Mouse (Mus musculus) inflammation-experienced regulatory T-cells, adult 6 months (primary cell): Measurements from ENCODE around the gene Gm11127. TPM values are rescaled to one million over a fixed set of nuclear protein-coding genes. Genes with fewer than 3 reads are reported as not detected.
A peak's percentile ranks its signal among the peaks of the same experiment; 100 is the strongest.
"Not testable (repeated sequence)": the region's sequence is repeated elsewhere in the genome, so short reads cannot be mapped to it uniquely, and the experiment has no call there.

Source experiments
- ATAC-seq: one replicate; pipeline ENCODE4 v1.8.0; 2017
- polyA plus RNA-seq, 3 experiments: library from polyadenylated mRNA; unstranded; fragments of 100-300 nt; shearing (Covaris generic); gene quantifications; one replicate each; pipeline ENCODE4 v1.2.1; 2017

Gene Gm11127
- under 1 TPM in 1 of 3 experiments, not detected in 2; 0.30 TPM for polyA plus RNA-seq

DNA sequence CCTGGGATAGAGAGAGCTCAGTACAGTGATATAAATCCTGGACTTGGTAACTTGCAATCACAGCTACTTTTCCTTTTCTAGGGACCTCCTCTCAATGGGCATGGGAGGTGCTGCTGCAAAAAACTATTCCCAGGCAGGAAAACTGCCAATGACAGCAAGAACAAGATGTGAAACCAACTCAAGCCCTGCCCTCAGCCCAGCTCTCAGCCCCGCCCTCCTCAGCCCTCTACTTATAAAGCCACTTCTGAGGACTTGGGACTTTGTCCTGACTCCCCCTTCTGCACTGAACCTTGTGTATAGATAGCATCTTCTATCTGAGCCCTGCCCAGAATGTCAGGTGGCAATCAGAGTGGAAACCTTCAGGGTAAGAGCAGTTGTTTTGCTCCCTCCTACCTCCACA lies at the start of gene Gm11127:
Gm11127 (minus strand) TSS at position 10 of the 400 bp plus-strand sequence.
- ATAC-seq, result not testable (repeated sequence)

GRCm38 (mm10) chr17:36102091-36102490 lies 43.9 kb upstream of the Gm11127 start:
- ATAC-seq, result not testable (repeated sequence)

- not testable (repeated sequence) for ATAC-seq
Measured at GRCm38 (mm10) chr17:36099603-36100002, 41.4 kb upstream of the Gm11127 start.

DNA sequence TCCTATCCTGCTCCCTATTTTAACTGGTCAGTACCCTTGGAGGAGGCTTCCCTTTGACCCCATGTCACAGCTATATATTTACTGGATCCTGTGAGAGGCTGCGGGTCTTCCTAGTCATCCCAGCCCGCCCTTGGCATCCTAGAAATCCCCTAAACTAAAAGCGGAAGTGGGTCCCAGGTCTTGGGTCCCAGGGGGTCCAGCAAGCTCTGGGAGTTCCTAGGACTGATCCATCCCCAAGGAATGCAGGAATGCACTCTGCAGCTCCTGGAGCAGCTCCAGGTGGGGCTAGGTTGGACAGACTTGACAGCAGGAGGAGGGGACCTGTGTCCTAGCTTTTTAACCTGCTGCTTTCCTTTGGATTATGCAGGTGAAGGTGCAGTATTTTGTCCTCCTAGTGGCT lies 35.8 kb upstream of the Gm11127 start:
- no peak for ATAC-seq

DNA sequence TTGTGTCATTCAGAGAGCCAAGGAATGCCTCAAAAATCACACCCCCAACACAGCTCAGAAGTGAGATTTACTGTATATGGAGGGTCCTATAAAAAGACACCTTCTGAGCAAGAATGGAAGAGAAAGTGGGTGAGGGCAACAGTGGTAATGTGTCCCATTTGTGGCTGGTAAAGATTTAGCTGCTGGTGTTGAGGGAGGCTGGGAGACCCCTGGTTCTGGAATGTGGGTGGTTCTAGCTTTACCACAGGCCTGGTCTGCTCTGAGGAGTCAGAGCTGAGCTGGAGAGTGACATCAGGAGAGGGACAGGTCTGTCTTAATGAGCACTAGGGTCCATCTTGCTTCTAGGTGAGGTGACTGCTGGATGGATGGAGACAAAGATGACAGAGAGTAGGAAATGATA lies 34.3 kb upstream of the Gm11127 start:
- ATAC-seq, result not testable (repeated sequence)

DNA sequence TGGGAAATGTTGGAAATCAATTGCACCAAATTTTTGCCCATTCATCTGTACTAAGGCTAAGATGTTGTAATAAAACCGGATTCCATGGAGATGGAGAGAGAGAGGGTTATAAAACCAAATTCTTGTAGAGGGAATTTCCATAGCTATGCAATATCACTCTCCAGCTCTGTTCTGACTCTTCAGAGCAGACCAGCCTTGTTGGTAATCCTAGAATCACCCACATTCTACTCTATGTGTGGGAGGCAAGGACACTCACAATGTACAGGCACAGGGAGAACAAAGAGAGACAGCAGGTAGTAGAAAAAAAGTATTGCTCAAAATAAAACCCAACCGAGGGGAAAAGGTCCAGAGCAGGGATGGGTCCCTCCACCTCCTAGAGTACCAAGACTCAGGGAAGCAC lies 33.8 kb upstream of the Gm11127 start:
- not testable (repeated sequence) for ATAC-seq

GRCm38 (mm10) chr17:36085976-36086375 lies 27.8 kb upstream of the Gm11127 start:
- not testable (repeated sequence) for ATAC-seq

DNA sequence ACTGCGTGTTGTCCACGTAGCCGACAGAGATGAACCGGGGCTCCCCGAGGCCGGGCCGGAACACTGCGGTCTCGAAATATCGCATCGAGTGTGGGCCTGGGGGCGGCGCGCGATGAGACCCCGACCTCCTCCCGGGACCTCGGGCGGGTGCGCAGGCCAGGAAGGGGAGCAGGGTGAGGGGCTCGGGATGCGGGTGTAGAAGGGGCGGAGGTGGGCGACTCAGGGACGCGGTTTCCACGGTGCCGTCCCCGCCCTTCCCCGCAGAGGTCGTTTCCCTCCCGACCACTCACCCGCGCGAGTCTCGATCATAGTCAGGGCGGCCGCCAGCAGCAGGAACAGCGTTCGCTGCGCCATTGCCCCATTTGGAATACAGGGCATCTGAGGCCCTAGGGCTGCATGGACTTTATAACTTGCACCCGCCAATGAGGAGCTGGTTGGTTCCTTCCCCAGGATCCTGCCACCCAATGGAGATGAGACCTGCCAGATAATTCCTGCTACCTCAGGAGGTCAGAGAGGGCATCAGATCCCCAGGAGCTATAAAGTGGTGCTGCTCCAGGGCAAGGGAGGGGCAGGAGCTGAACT lies 25.8 kb upstream of the Gm11127 start:
- ATAC-seq, result peak; percentile 59

DNA sequence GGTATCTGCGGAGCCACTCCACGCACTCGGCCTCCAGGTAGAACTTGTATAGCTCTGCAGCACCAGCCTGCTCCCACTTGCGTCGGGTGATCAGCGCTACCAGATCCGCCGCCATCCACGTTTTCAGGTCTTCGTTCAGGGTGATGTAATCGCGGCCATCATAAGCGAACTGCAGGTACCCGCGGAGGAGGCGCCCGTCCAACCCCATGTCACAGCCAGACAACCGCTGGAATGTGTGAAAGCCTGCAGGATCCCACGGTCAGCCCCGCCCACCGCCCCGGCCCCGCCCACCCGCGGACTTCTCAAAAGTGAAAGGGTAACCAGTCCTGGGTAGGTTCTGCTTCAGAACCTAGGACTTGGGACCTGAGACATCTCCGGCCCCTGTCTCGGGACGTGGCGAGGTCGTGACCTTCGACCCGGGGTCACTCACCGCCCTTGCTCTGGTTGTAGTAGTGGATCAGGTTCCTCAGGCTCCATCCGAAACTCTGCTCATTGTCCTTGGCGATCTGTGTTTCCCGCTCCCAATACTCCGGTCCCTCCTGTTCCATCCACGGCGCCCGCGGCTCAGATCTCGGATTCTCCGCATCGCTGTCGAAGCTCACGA lies 25.2 kb upstream of the Gm11127 start:
- peak; percentile 59 for ATAC-seq

DNA sequence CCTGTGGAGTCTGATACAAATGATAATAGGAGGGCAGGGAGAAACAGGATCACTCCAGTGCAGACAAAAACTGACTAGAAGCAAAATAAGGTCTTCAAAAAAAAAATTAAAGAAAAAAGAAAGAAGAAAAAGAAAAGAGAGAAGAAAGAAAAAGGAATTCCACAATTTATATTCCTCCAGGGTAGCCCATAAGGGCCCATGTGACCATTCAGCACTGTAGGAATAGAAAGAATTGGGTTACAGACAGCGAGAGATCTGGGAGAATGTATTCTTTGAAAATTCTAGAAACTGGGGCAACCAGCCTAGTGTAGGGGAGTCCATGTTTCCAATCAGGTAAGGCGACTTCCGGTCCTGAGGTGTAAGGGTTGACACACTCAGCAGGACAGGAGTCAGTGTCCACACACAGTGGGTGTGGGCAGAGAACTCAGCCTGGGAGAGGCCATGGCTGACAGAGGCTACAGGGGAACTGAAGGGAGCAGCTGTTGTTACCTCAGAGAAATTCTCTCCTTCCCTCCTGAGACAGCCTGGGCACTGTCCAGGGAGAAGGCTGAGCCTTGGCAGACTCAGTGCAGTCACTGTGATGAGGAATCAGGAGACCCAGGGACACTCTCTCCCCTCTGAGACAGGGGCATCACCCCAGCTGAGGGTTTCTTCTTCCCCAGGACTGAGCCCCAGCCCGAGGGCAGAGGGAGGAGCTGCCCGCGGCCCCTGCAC lies 24.5 kb upstream of the Gm11127 start:
- ATAC-seq, result peak; percentile 7

- ATAC-seq, result not testable (repeated sequence)
Measured at GRCm38 (mm10) chr17:36081901-36082300, 23.7 kb upstream of the Gm11127 start.

- ATAC-seq, result peak; percentile 94
Measured at GRCm38 (mm10) chr17:36060829-36061228, 2.7 kb upstream of the Gm11127 start.

GRCm38 (mm10) chr17:36057927-36058326 lies 244 bp downstream of the Gm11127 start:
- not testable (repeated sequence) for ATAC-seq

DNA sequence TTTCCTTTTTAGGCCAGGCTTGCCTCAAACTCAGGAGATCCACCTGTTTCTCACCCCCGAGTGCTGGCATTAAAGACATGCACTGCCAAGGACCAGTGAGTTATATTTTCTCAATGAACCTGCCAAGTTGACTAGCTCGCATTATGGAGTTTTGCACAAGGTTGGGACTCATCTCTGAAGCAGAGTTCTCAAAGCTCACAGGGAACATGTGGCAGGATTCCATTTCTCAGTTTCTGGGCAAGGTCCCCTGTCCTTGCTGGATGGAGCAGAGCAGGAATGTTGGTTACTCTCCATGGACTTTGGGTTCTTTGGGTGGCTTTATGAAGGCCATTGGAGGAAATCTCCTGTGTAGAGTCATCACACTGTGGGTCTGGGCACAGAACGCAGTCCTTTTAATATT lies 14.9 kb downstream of the Gm11127 start:
- ATAC-seq, result no peak

GRCm38 (mm10) chr17:36042610-36043169 lies 15.5 kb downstream of the Gm11127 start, which contains the start of the genes H2-T22 and Gm6034:
Gene H2-T22, minus strand, starts transcription at chr17:36042747.
Gene Gm6034, plus strand, starts transcription at chr17:36042961.
- ATAC-seq, result peak; percentile 95

DNA sequence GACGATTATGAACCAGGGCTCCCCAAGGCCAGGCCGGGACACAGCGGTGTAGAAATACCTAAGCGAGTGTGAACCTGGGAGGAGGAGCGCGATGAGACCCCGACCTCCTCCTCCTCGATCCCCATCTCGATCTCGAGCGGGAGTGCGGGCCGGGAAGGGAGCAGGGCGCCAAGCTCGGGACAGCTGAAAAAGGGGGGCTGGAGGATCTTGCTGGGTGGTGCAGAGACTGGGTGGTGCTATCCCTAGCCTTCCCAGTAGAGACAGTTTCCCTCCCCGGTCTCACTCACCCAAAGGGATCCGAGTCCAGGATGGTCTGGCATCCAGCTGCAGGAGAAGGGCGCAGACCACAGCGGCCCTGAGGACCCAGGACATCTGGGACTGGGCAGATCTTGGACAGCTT lies 16.1 kb downstream of the Gm11127 start:
- ATAC-seq, result not testable (repeated sequence)

- ATAC-seq, result not testable (repeated sequence)
Measured at GRCm38 (mm10) chr17:36040604-36041003, 17.6 kb downstream of the Gm11127 start.

DNA sequence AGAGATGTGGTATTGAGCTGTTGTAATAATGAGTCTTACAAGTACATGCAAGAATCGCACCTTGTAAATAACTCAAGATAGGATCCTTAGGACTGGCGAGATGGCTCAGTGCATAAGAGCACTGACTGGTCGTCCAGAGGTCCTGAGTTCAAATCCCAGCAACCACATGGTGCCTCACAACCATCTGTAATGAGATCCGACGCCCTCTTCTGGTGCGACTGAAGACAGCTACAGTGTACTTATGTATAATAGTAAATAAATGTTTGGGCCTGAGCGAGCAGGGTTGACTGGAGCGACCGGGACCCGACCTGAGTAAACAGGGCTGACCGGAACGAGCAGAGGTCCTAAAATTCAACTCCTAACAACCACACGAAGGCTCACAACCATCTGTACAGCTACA lies 22.0 kb downstream of the Gm11127 start:
- not testable (repeated sequence) for ATAC-seq

DNA sequence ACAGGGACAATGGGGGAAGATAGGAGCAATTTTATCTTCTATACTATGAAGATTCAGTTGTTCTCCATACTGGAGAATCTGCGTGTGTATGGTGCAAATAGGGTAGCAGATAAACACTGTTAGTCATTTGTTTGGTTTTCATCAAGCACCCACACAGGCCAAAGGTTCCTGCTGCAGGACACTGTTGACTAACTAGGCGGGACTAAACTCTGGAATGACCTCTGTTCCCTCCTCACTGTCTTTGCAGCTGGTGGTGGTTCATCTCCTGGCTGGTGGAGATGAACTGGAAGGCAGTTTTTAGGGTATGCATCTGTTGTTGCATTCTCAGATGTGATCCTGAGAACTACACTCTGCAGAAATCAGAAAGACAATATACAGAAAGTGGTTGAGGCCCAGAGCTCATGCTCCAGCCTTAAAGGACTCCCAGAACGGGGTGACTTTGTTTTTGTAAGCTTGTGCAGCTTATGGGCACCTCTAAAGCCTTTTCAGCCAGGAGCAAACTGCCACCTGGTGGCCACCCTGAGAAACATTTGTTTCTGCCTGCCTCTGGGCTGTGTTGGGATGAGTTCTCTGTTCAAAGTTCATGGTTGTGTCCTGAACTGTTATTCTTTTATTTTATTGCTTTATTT lies 23.0 kb downstream of the Gm11127 start:
- peak; percentile 44 for ATAC-seq

DNA sequence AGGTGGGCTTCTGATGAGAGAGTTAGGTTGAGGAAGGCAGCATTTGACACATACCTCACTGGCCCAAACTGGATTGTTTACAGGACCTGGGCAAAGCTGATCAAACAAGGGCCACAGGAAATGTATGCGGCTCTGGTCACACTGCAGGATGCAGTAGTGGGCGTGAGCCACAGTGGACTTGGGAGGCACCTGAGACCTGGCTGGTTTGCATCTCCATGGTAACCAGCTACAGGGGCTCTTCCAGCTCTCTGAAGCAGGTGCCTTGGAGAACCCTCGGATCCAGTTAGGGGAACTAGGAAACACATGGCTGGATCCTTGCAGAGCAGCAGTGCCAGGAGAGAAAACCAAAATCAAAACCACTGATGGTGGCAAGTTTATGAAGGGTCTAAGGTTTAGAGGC lies 23.6 kb downstream of the Gm11127 start:
- ATAC-seq, result not testable (repeated sequence)

- peak; percentile 87 for ATAC-seq
Measured at GRCm38 (mm10) chr17:36032351-36032875, 25.8 kb downstream of the Gm11127 start, which contains the start of gene H2-T23. Gene H2-T23, minus strand, starts transcription at chr17:36032855.

DNA sequence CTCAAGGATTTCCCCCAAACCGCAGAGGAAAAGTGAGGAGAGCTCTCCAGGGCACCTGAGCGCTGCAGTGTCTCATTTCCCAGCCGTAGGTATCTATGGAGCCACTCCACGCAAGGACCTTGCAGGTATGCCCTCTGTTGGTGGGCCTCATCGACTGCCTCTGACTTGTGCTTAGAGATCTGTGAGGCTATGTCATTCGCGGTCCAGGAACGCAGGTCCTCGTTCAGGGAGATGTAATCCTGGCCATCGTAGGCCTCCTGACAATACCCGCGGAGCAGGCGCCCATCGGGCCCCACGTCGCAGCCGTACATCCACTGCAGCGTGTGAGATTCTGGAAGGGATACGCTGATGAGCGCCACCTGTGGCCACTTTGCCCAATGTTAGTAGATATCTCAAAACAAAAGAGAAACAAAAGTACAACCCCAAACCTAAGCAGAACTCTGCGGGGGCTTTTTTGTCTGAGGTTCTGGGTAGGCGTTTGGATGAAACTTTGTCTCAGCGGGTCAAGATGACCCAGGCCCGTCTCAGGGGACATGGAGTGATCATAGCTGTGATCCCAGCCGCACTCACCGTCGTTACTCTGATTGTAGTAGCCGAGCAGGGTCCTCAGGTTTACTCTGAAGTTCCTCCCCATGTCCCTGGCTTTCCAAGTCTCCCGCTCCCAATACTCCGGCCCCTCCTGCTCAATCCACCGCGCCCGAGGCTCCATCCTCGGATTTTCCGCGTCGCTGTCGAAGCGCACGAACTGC lies 26.4 kb downstream of the Gm11127 start:
- peak; percentile 78 for ATAC-seq
